Mouse (Mus musculus): ENCODE data around the gene Fam162a. TPM values are rescaled to one million over a fixed set of nuclear protein-coding genes. Genes with fewer than 3 reads are reported as not detected.
"Not testable (repeated sequence)": the region's sequence is repeated elsewhere in the genome, so short reads cannot be mapped to it uniquely, and the experiment has no call there.

The Fam162a gene
- polyA plus RNA-seq (2015; fragmentation: Nextera tagmentation; extraction: Ambion mirVana) = 513 and 517 TPM in 2 replicates

DNA sequence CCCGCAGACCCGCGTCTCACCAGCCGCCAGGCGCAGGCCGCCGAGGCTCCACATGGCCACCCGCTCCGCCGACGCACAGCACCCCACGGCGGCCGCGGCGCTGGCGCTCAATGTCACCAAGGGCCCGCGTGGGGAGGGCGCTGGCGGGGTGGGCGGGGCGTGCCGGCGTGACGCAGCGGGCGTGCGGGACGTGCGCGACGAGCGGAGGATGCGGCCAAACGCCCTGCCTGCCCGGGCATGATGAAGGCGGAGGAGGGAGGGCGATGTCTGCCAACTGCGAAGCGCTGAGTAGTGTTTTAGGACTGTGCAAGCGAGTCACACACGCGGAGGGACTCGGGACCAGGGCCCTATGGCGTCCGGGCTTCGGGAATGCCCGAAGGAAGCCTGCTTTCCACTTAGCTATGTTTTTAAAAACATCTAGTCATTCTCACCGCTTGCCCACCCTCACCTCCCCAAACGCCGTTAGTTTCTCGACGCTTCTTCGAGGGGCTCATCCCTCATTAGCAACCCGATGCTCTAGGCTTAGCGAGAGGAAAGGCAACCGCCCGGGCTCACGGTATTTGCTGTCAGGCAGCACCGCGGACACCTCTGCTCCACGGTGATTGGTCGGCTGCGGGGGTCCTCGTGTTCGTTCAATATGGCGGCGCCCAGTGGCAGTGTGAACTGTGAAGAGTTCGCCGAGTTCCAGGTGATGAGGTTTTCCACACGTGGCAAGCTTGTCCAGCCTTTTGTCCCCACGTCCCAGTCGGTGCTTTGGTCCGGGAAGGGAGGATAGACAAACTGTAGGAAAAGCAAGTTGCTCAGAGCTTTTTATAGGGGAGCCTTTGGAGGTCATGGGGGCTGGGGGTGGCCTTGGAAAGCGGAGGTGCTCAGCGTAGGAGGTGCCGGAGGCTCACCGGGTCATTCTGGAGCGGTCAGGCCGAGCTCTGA, at the start of gene Fam162a, which contains the start of gene Ccdc58:
Fam162a (minus strand) TSS at position 145 of the 930 bp plus-strand sequence.
Ccdc58 (plus strand) TSS at position 236 of the 930 bp plus-strand sequence.
- Histone ChIP-seq H3K4me1 (ENCODE audit: control insufficient read depth, insufficient read depth, low read length) (peaks cover 14% of the 10 kb centered on the region), H3K9ac (ENCODE audit: low read depth, low read length) (peak within 1 kb of the TSS; percentile 91), H3K4me3 (ENCODE audit: low read length) (peak within 1 kb of the TSS; percentile 64), H3K9me3 (ENCODE audit: control insufficient read depth, low read length) (no peaks in the 10 kb centered on the region), H3K36me3 (ENCODE audit: control insufficient read depth, insufficient read depth, low read length) (no peaks in the 10 kb centered on the region), H3K27ac (ENCODE audit: low read length) (peak within 1 kb of the TSS; percentile 99), H3K27me3 (replicated peaks; ENCODE audit: control insufficient read depth, insufficient read depth, low read length) (no peaks in the 10 kb centered on the region), H3K4me2 (ENCODE audit: low read depth, low read length) (peak within 1 kb of the TSS; percentile 59)
- WGBS = under 1% methylated on average over 81 of the region's 81 CpGs
- peak; percentile 93 for ATAC-seq

GRCm38 (mm10) chr16:36115751-36116150, 44.4 kb upstream of the Fam162a start:
- H3K9me3 ChIP-seq (ENCODE audit: control insufficient read depth, low read length); ATAC-seq; H3K4me2 ChIP-seq (ENCODE audit: low read depth, low read length); H3K4me1 ChIP-seq (ENCODE audit: control insufficient read depth, insufficient read depth, low read length); H3K27me3 ChIP-seq (replicated peaks; ENCODE audit: control insufficient read depth, insufficient read depth, low read length); H3K36me3 ChIP-seq (ENCODE audit: control insufficient read depth, insufficient read depth, low read length); H3K9ac ChIP-seq (ENCODE audit: low read depth, low read length); H3K27ac ChIP-seq (ENCODE audit: low read length); H3K4me3 ChIP-seq (ENCODE audit: low read length): not testable (repeated sequence)
- 93% methylated on average over 6 of the region's 6 CpGs for WGBS

- H3K27me3 ChIP-seq (replicated peaks; ENCODE audit: control insufficient read depth, insufficient read depth, low read length); H3K36me3 ChIP-seq (ENCODE audit: control insufficient read depth, insufficient read depth, low read length); H3K4me2 ChIP-seq (ENCODE audit: low read depth, low read length); H3K27ac ChIP-seq (ENCODE audit: low read length); ATAC-seq; H3K9ac ChIP-seq (ENCODE audit: low read depth, low read length); H3K4me3 ChIP-seq (ENCODE audit: low read length); H3K4me1 ChIP-seq (ENCODE audit: control insufficient read depth, insufficient read depth, low read length); H3K9me3 ChIP-seq (ENCODE audit: control insufficient read depth, low read length): not testable (repeated sequence)
Observed at GRCm38 (mm10) chr16:36111486-36111885, 40.1 kb upstream of the Fam162a start.

DNA sequence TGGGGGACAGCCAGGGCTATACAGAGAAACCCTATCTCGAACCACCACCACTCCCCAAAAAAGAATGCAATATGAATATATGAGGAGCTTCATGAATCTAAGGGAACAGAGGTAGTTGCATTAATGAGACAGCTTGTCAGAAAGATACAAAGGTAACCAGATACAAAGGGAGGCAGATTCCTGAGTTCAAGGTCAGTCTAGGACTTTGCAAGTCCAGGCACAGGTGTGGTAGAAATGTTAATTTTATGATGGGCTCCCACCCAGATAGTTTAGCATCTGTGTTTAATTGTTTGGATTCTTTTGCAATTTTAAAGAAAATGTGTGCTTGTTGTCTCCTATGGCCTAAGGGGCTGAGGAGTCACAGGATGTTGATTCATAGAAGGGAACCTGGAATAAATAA, 30.8 kb upstream of the Fam162a start:
- Histone ChIP-seq H3K36me3 (ENCODE audit: control insufficient read depth, insufficient read depth, low read length) (no peaks in the 10 kb centered on the region), H3K27ac (ENCODE audit: low read length) (no peak overlapping the region), H3K9ac (ENCODE audit: low read depth, low read length) (no peak overlapping the region), H3K9me3 (ENCODE audit: control insufficient read depth, low read length) (0 out of 2 replicates have a peak, but pooled peaks cover 2% of the 10 kb centered on the region), H3K4me3 (ENCODE audit: low read length) (no peak overlapping the region), H3K4me2 (ENCODE audit: low read depth, low read length) (no peak overlapping the region), H3K27me3 (replicated peaks; ENCODE audit: control insufficient read depth, insufficient read depth, low read length) (no peaks in the 10 kb centered on the region), H3K4me1 (ENCODE audit: control insufficient read depth, insufficient read depth, low read length) (no peaks in the 10 kb centered on the region)
- 84% methylated on average over 1 of the region's 1 CpGs for WGBS
- no peak for ATAC-seq

GRCm38 (mm10) chr16:36101526-36101925, 30.1 kb upstream of the Fam162a start:
- 89% methylated on average over 1 of the region's 1 CpGs for WGBS
- 0 out of 2 replicates have a peak, but pooled peaks cover 2% of the 10 kb centered on the region for H3K9me3 ChIP-seq (ENCODE audit: control insufficient read depth, low read length)
- no peak overlapping the region for H3K4me3 ChIP-seq (ENCODE audit: low read length)
- no peaks in the 10 kb centered on the region for H3K4me1 ChIP-seq (ENCODE audit: control insufficient read depth, insufficient read depth, low read length)
- H3K27ac ChIP-seq (ENCODE audit: low read length) = no peak overlapping the region
- H3K36me3 ChIP-seq (ENCODE audit: control insufficient read depth, insufficient read depth, low read length) = no peaks in the 10 kb centered on the region
- H3K27me3 ChIP-seq (replicated peaks; ENCODE audit: control insufficient read depth, insufficient read depth, low read length) = no peaks in the 10 kb centered on the region
- H3K9ac ChIP-seq (ENCODE audit: low read depth, low read length) = no peak overlapping the region
- ATAC-seq = no peak
- no peak overlapping the region for H3K4me2 ChIP-seq (ENCODE audit: low read depth, low read length)

DNA sequence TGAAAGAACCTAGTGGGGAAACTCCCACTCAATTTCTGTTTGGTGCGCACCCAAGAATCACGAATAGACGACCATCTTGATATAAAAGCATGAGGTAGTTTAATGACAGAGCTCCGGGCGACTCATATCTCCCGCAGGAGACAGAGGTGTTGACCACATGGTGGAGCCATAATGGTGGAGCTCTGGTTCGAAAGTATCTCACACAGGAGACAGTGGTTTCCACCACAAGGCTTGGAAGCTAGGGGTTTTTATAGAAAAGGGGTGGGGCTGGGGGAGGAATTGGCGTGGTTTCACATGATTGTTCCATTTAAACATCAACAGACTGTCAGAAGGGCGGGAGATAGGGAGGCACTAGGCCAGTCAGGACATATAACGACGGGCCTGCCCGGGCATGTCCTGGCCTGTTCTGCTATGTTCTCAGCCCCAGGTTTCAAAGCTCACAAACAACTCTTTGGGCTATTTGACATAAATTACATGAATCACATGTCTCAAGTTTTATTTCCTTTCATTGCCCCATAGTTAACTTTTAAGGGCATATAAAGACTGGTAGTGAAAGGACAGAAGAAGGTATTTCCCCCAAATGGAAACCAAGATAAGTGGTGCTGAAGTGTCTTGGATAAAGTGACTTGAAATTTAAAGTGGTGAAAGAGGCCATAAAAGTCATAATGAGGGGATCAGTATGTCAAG, 26.6 kb upstream of the Fam162a start:
- WGBS = 90% methylated on average over 12 of the region's 12 CpGs
- not testable (repeated sequence) for H3K4me3 ChIP-seq (ENCODE audit: low read length); H3K4me1 ChIP-seq (ENCODE audit: control insufficient read depth, insufficient read depth, low read length); ATAC-seq; H3K9me3 ChIP-seq (ENCODE audit: control insufficient read depth, low read length); H3K9ac ChIP-seq (ENCODE audit: low read depth, low read length); H3K27ac ChIP-seq (ENCODE audit: low read length); H3K36me3 ChIP-seq (ENCODE audit: control insufficient read depth, insufficient read depth, low read length); H3K4me2 ChIP-seq (ENCODE audit: low read depth, low read length); H3K27me3 ChIP-seq (replicated peaks; ENCODE audit: control insufficient read depth, insufficient read depth, low read length)

- Histone ChIP-seq H3K4me3 (ENCODE audit: low read length) (no peak overlapping the region), H3K4me1 (ENCODE audit: control insufficient read depth, insufficient read depth, low read length) (no peaks in the 10 kb centered on the region), H3K9me3 (ENCODE audit: control insufficient read depth, low read length) (no peaks in the 10 kb centered on the region), H3K27me3 (replicated peaks; ENCODE audit: control insufficient read depth, insufficient read depth, low read length) (no peaks in the 10 kb centered on the region), H3K4me2 (ENCODE audit: low read depth, low read length) (no peak overlapping the region), H3K9ac (ENCODE audit: low read depth, low read length) (no peak overlapping the region), H3K27ac (ENCODE audit: low read length) (no peak overlapping the region), H3K36me3 (ENCODE audit: control insufficient read depth, insufficient read depth, low read length) (no peaks in the 10 kb centered on the region)
- WGBS = 83% methylated on average over 3 of the region's 3 CpGs
- no peak for ATAC-seq
Observed at GRCm38 (mm10) chr16:36094079-36094478, 22.7 kb upstream of the Fam162a start.

DNA sequence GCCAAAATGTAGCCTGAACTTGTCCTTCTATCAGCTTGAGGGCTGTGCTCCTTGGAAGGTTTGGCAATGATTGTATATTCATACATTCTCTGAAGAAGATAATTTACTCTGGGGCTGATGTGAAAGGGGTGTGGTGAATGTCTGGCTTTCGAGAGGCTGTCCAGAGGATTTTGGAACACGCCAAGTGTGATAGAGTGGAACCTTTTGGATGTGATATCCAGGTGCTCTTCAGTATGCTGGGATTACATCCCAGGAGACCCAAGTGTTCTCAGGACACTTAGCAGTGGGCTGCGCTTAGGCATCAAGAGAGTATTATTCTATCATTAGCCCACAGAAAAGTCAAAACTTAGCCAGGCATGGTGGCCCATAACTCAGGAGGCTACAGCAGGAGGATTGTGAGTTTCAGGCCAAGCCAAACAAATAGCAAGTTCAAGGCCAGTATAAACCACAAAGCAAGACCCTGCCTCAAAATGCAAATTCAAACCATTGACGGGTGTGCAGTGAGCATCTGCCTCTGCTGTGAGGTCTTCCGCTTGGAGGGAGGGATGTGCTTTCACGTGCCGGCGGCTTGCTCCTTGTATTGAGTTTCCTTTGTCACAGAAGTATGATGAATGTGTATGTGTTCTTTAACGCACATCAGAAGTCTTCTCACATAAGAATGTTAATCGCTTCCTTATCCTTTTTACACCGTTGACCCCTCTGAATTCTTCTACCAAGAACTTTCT, 19.6 kb upstream of the Fam162a start:
- no peak for ATAC-seq
- Histone ChIP-seq H3K4me1 (ENCODE audit: control insufficient read depth, insufficient read depth, low read length) (peaks cover 6% of the 10 kb centered on the region), H3K4me2 (ENCODE audit: low read depth, low read length) (0 out of 2 replicates have a peak overlapping the region, but pooled peaks have one; percentile 7), H3K27ac (ENCODE audit: low read length) (peak overlapping the region; percentile 55; the same call in 1 of the 2 replicates), H3K36me3 (ENCODE audit: control insufficient read depth, insufficient read depth, low read length) (0 out of 2 replicates have a peak, but pooled peaks cover 5% of the 10 kb centered on the region), H3K27me3 (replicated peaks; ENCODE audit: control insufficient read depth, insufficient read depth, low read length) (no peaks in the 10 kb centered on the region), H3K9me3 (ENCODE audit: control insufficient read depth, low read length) (no peaks in the 10 kb centered on the region), H3K4me3 (ENCODE audit: low read length) (no peak overlapping the region), H3K9ac (ENCODE audit: low read depth, low read length) (no peak overlapping the region)
- 87% methylated on average over 11 of the region's 11 CpGs for WGBS

All from intestine, embryonic 16.5 days (tissue).